Mouse (Mus musculus) lung, adult 2 months (tissue): ENCODE results near the gene Fras1.

Experiments used
- CTCF ChIP-seq: fragments of 200-500 bp; IDR thresholded peaks from 2 replicates; pipeline ENCODE4 v1.5.1; 2011; ENCODE audit warnings: mild to moderate bottlenecking, low read length, control low read depth; ENCODE audit not compliant: insufficient read depth
- POLR2A ChIP-seq: fragments of 200-500 bp; IDR thresholded peaks from 2 replicates; pipeline ENCODE4 v1.6.1; 2011; ENCODE audit warnings: low read depth, mild to moderate bottlenecking, control low read depth, low read length, borderline replicate concordance; ENCODE audit errors: extremely low read depth

GRCm38 (mm10) chr5:96718601-96719000 lies 344.8 kb downstream of the Fras1 start:
- no peak for TF ChIP-seq CTCF
- TF ChIP-seq POLR2A, result no peak
